Mouse (Mus musculus): ENCODE results near the gene Apoa2.

Apoa2 gene

GRCm38 (mm10) chr1:171262594-171263130 lies 37.8 kb downstream of the Apoa2 start:
- peak in 1 of 2 experiments; percentile 62 for DNase-seq

GRCm38 (mm10) chr1:171263185-171263611 lies 38.3 kb downstream of the Apoa2 start:
- peak in 1 of 2 experiments; percentile 49 for DNase-seq

GRCm38 (mm10) chr1:171263666-171264461 lies 39.0 kb downstream of the Apoa2 start:
- DNase-seq: no peak

GRCm38 (mm10) chr1:171265971-171266744 lies 41.3 kb downstream of the Apoa2 start:
- no peak for DNase-seq

- no peak for DNase-seq
Observed at GRCm38 (mm10) chr1:171268341-171268740, 43.5 kb downstream of the Apoa2 start.

- DNase-seq: peak; percentile 95 to 97
Observed at GRCm38 (mm10) chr1:171269848-171270572, 45.2 kb downstream of the Apoa2 start, which contains the start of gene B4galt3. Gene B4galt3 (plus strand): TSS chr1:171270328.

GRCm38 (mm10) chr1:171270573-171270900 lies 45.7 kb downstream of the Apoa2 start:
- DNase-seq: peak; percentile 74 to 82

- DNase-seq: no peak
Observed at GRCm38 (mm10) chr1:171271196-171271595, 46.3 kb downstream of the Apoa2 start.

GRCm38 (mm10) chr1:171271622-171272021 lies 46.8 kb downstream of the Apoa2 start:
- no peak for DNase-seq

- no peak for DNase-seq
Observed at GRCm38 (mm10) chr1:171272086-171272485, 47.2 kb downstream of the Apoa2 start.

- no peak for DNase-seq
Observed at GRCm38 (mm10) chr1:171274171-171274570, 49.3 kb downstream of the Apoa2 start.

- DNase-seq: no peak
Observed at GRCm38 (mm10) chr1:171275144-171275734, 50.4 kb downstream of the Apoa2 start.

All from kidney, adult 8-10 months (tissue).